Mouse (Mus musculus) adrenal gland, adult 18-20 months (tissue): ENCODE data around the gene Igf1r. TPM values are rescaled to one million over a fixed set of nuclear protein-coding genes. Genes with fewer than 3 reads are reported as not detected.
A peak's percentile ranks its signal among the peaks of the same experiment; 100 is the strongest.

Source experiments
- DNase-seq, 2 experiments: peaks; one replicate each; pipeline ENCODE4 v3.0.0; 2021 to 2022; ENCODE audit warnings: low spot score in 2 of 2
- total RNA-seq, 2 experiments: library from RNA; stranded (reverse); gene quantifications; 1 replicate in 1 of 2; 2 replicates in 1 of 2; pipeline ENCODE4 v1.2.3; 2021

The Igf1r gene
- total RNA-seq, 2 experiments from 2014 or later, result 56.6 to 128 TPM

GRCm38 (mm10) chr7:67954591-67955185 is 2.1 kb downstream of the Igf1r start:
- DNase-seq, result no peak

GRCm38 (mm10) chr7:67955276-67955675 is 2.6 kb downstream of the Igf1r start:
- no peak for DNase-seq

GRCm38 (mm10) chr7:67957376-67957775 is 4.7 kb downstream of the Igf1r start:
- no peak for DNase-seq

- no peak for DNase-seq
Measured at GRCm38 (mm10) chr7:67958045-67958444, 5.4 kb downstream of the Igf1r start.

GRCm38 (mm10) chr7:67960701-67961100 is 8.1 kb downstream of the Igf1r start:
- no peak for DNase-seq

- DNase-seq, result peak; percentile 81 to 82
Measured at GRCm38 (mm10) chr7:67961567-67962267, 9.1 kb downstream of the Igf1r start.

- no peak for DNase-seq
Measured at GRCm38 (mm10) chr7:67963691-67964090, 11.1 kb downstream of the Igf1r start.

GRCm38 (mm10) chr7:67968394-67968793 is 15.8 kb downstream of the Igf1r start:
- DNase-seq, result no peak

GRCm38 (mm10) chr7:67969076-67969475 is 16.4 kb downstream of the Igf1r start:
- no peak for DNase-seq

GRCm38 (mm10) chr7:67973180-67974014 is 20.8 kb downstream of the Igf1r start:
- no peak for DNase-seq

- no peak for DNase-seq
Measured at GRCm38 (mm10) chr7:67981956-67982355, 29.3 kb downstream of the Igf1r start.

GRCm38 (mm10) chr7:67982809-67983208 is 30.2 kb downstream of the Igf1r start:
- DNase-seq, result no peak

GRCm38 (mm10) chr7:67983451-67983850 is 30.8 kb downstream of the Igf1r start:
- DNase-seq, result no peak

GRCm38 (mm10) chr7:67985003-67985416 is 32.4 kb downstream of the Igf1r start:
- no peak for DNase-seq

- no peak for DNase-seq
Measured at GRCm38 (mm10) chr7:67985511-67985910, 32.9 kb downstream of the Igf1r start.

GRCm38 (mm10) chr7:67986277-67986676 is 33.6 kb downstream of the Igf1r start:
- no peak for DNase-seq

- no peak for DNase-seq
Measured at GRCm38 (mm10) chr7:67986816-67987215, 34.2 kb downstream of the Igf1r start.

- DNase-seq, result no peak
Measured at GRCm38 (mm10) chr7:67989376-67989775, 36.7 kb downstream of the Igf1r start.

GRCm38 (mm10) chr7:67993614-67994013 is 41.0 kb downstream of the Igf1r start:
- no peak for DNase-seq

GRCm38 (mm10) chr7:67994346-67994858 is 41.8 kb downstream of the Igf1r start:
- no peak for DNase-seq

GRCm38 (mm10) chr7:67995276-67995675 is 42.6 kb downstream of the Igf1r start:
- DNase-seq, result no peak
